Comparison of ENCODE assay signal across 13 mouse cellular contexts in genomic region chr8:81840512-81840911, GRCm38 (mm10).
"Had no signal": no experiment of that assay in that cellular context is flagged by ENCODE, and none has a peak within 500 bp of the region (broad histone marks: within the 10 kb centered on the region; RNA-seq: fewer than 3 reads in every experiment).

No protein-coding gene starts in this region.

- H3K4me1 ChIP-seq: limb, embryonic 12.5 days; neural tube, embryonic 15.5 days had no signal

- H3K27ac ChIP-seq: limb, embryonic 12.5 days; liver, embryonic 14.5 days; neural tube, embryonic 15.5 days had no signal

- H3K4me3 ChIP-seq: limb, embryonic 12.5 days; myocyte; neural tube, embryonic 15.5 days had no signal

- H3K27me3 ChIP-seq: limb, embryonic 12.5 days; neural tube, embryonic 15.5 days had no signal

- H3K4me2 ChIP-seq: limb, embryonic 12.5 days; neural tube, embryonic 15.5 days had no signal

- H3K36me3 ChIP-seq: limb, embryonic 12.5 days; neural tube, embryonic 15.5 days had no signal

- DNase-seq: kidney, adult 8-10 months; kidney, postnatal 25 days; layer of hippocampus, adult 9-11 months; lung, adult 18-20 months; lung, postnatal 36 days; midbrain, embryonic 14.5 days; right cerebral cortex, adult 18-20 months; thymus, adult 2 months; thymus, postnatal 4 days had no signal

- H3K9ac ChIP-seq: limb, embryonic 12.5 days; liver, embryonic 14.5 days; neural tube, embryonic 15.5 days had no signal

- H3K9me3 ChIP-seq: limb, embryonic 12.5 days; neural tube, embryonic 15.5 days had no signal
